Mouse (Mus musculus): ENCODE data around the gene Dhrs13.
"Not testable (repeated sequence)": the region's sequence is repeated elsewhere in the genome, so short reads cannot be mapped to it uniquely, and the experiment has no call there.

Gene Dhrs13

GRCm38 (mm10) chr11:78042290-78042870, 10.3 kb downstream of the Dhrs13 start:
- in situ Hi-C loops (cut with MboI; ENCODE audit: low sequenced_read_pairs) = not testable (repeated sequence)

GRCm38 (mm10) chr11:78044758-78045251, 12.7 kb downstream of the Dhrs13 start:
- in situ Hi-C loops (cut with MboI; ENCODE audit: low sequenced_read_pairs) = no loop called here

GRCm38 (mm10) chr11:78048637-78049036, 16.6 kb downstream of the Dhrs13 start:
- in situ Hi-C loops (cut with MboI; ENCODE audit: low sequenced_read_pairs) = not testable (repeated sequence)

GRCm38 (mm10) chr11:78053078-78053477, 21.0 kb downstream of the Dhrs13 start:
- in situ Hi-C loops (cut with MboI; ENCODE audit: low sequenced_read_pairs) = loop anchor here (10.0 kb wide), 1 partner anchor 92 kb away; no protein-coding TSS in a partner anchor

- in situ Hi-C loops (cut with MboI; ENCODE audit: low sequenced_read_pairs) = loop anchor here (10.0 kb wide), 1 partner anchor 88 kb away; no protein-coding TSS in a partner anchor
Measured at GRCm38 (mm10) chr11:78056946-78057345, 24.9 kb downstream of the Dhrs13 start.

- in situ Hi-C loops (cut with MboI; ENCODE audit: low sequenced_read_pairs) = loop anchor here (10.0 kb wide), 1 partner anchor 85 kb away; no protein-coding TSS in a partner anchor
Measured at GRCm38 (mm10) chr11:78059833-78060757, 28.0 kb downstream of the Dhrs13 start.

- in situ Hi-C loops (cut with MboI; ENCODE audit: low sequenced_read_pairs) = no loop called here
Measured at GRCm38 (mm10) chr11:78062563-78062962, 30.5 kb downstream of the Dhrs13 start.

GRCm38 (mm10) chr11:78065906-78066305, 33.8 kb downstream of the Dhrs13 start:
- in situ Hi-C loops (cut with MboI; ENCODE audit: low sequenced_read_pairs) = no loop called here

GRCm38 (mm10) chr11:78066641-78067040, 34.6 kb downstream of the Dhrs13 start:
- in situ Hi-C loops (cut with MboI; ENCODE audit: low sequenced_read_pairs) = no loop called here

- in situ Hi-C loops (cut with MboI; ENCODE audit: low sequenced_read_pairs) = no loop called here
Measured at GRCm38 (mm10) chr11:78067566-78067965, 35.5 kb downstream of the Dhrs13 start.

GRCm38 (mm10) chr11:78069130-78069529, 37.0 kb downstream of the Dhrs13 start:
- in situ Hi-C loops (cut with MboI; ENCODE audit: low sequenced_read_pairs) = no loop called here

- in situ Hi-C loops (cut with MboI; ENCODE audit: low sequenced_read_pairs) = no loop called here
Measured at GRCm38 (mm10) chr11:78069646-78070045, 37.6 kb downstream of the Dhrs13 start.

GRCm38 (mm10) chr11:78071938-78072337, 39.9 kb downstream of the Dhrs13 start:
- in situ Hi-C loops (cut with MboI; ENCODE audit: low sequenced_read_pairs) = no loop called here

GRCm38 (mm10) chr11:78072425-78073130, 40.5 kb downstream of the Dhrs13 start:
- in situ Hi-C loops (cut with MboI; ENCODE audit: low sequenced_read_pairs) = no loop called here

- in situ Hi-C loops (cut with MboI; ENCODE audit: low sequenced_read_pairs) = no loop called here
Measured at GRCm38 (mm10) chr11:78073577-78074276, 41.6 kb downstream of the Dhrs13 start.

- in situ Hi-C loops (cut with MboI; ENCODE audit: low sequenced_read_pairs) = no loop called here
Measured at GRCm38 (mm10) chr11:78074277-78074652, 42.2 kb downstream of the Dhrs13 start.

GRCm38 (mm10) chr11:78074666-78075065, 42.6 kb downstream of the Dhrs13 start:
- in situ Hi-C loops (cut with MboI; ENCODE audit: low sequenced_read_pairs) = no loop called here

GRCm38 (mm10) chr11:78079961-78080921, 48.2 kb downstream of the Dhrs13 start, which contains the start of gene Eral1:
TSS of gene Eral1 (minus strand) at chr11:78080383.
- in situ Hi-C loops (cut with MboI; ENCODE audit: low sequenced_read_pairs) = no loop called here

GRCm38 (mm10) chr11:78083595-78083994, 51.5 kb downstream of the Dhrs13 start:
- in situ Hi-C loops (cut with MboI; ENCODE audit: low sequenced_read_pairs) = no loop called here
